Mouse (Mus musculus): ENCODE measurements around the gene Kcnq5. TPM values are rescaled to one million over a fixed set of nuclear protein-coding genes. Genes with fewer than 3 reads are reported as not detected.

Kcnq5 gene
- total RNA-seq (2021) = 1 to 10 TPM; 2.9 to 4.5 TPM
- long read RNA-seq, experiment 1, partial matches to known transcripts = 0 of 1 reads
- long read RNA-seq, experiment 1, other reads (novel, unspliced or antisense) = 1 of 1 reads
- long read RNA-seq, experiment 2 = 0 reads

GRCm38 (mm10) chr1:21961251-21962082 lies at the start of gene Kcnq5:
Kcnq5 (minus strand) TSS chr1:21961942.
- peak; percentile 75 to 76 for DNase-seq
- intact Hi-C loops (cut with DNase I) = loop anchor here (5.0 to 10.0 kb wide), 3 partner anchors 306 to 499 kb away; no protein-coding TSS in a partner anchor

GRCm38 (mm10) chr1:21979755-21980154 lies 18.0 kb upstream of the Kcnq5 start:
- intact Hi-C loops (cut with DNase I) = no loop called here
- DNase-seq = no peak

GRCm38 (mm10) chr1:21979292-21979691 lies 17.6 kb upstream of the Kcnq5 start:
- DNase-seq = no peak
- intact Hi-C loops (cut with DNase I) = no loop called here

GRCm38 (mm10) chr1:21974040-21974439 lies 12.3 kb upstream of the Kcnq5 start:
- intact Hi-C loops (cut with DNase I) = no loop called here
- no peak for DNase-seq

GRCm38 (mm10) chr1:21967139-21967538 lies 5.4 kb upstream of the Kcnq5 start:
- intact Hi-C loops (cut with DNase I) = loop anchor here (5.0 to 10.0 kb wide), 2 partner anchors 352 to 555 kb away; no protein-coding TSS in a partner anchor
- DNase-seq = no peak

GRCm38 (mm10) chr1:21962896-21963864 lies 1.4 kb upstream of the Kcnq5 start:
- peak in 1 of 2 experiments; percentile 6 for DNase-seq
- intact Hi-C loops (cut with DNase I) = loop anchor here (5.0 to 10.0 kb wide), 3 partner anchors 304 to 501 kb away; no protein-coding TSS in a partner anchor

GRCm38 (mm10) chr1:21962083-21962471 lies 335 bp upstream of the Kcnq5 start:
- DNase-seq = peak in 1 of 2 experiments; percentile 12
- intact Hi-C loops (cut with DNase I) = loop anchor here (5.0 to 10.0 kb wide), 3 partner anchors 305 to 500 kb away; no protein-coding TSS in a partner anchor

- peak; percentile 12 to 28 for DNase-seq
- intact Hi-C loops (cut with DNase I) = loop anchor here (5.0 to 10.0 kb wide), 3 partner anchors 307 to 498 kb away; no protein-coding TSS in a partner anchor
Observed at GRCm38 (mm10) chr1:21960421-21961250, 1.1 kb downstream of the Kcnq5 start.

- intact Hi-C loops (cut with DNase I) = loop anchor here (5.0 to 10.0 kb wide), 3 partner anchors 308 to 497 kb away; no protein-coding TSS in a partner anchor
- no peak for DNase-seq
Observed at GRCm38 (mm10) chr1:21959648-21960285, 2.0 kb downstream of the Kcnq5 start.

- no peak for DNase-seq
- intact Hi-C loops (cut with DNase I) = no loop called here
Observed at GRCm38 (mm10) chr1:21958013-21958412, 3.7 kb downstream of the Kcnq5 start.

GRCm38 (mm10) chr1:21940831-21941230 lies 20.9 kb downstream of the Kcnq5 start:
- intact Hi-C loops (cut with DNase I) = no loop called here
- DNase-seq = no peak

GRCm38 (mm10) chr1:21927182-21927581 lies 34.6 kb downstream of the Kcnq5 start:
- intact Hi-C loops (cut with DNase I) = no loop called here
- DNase-seq = no peak

GRCm38 (mm10) chr1:21923293-21923642 lies 38.5 kb downstream of the Kcnq5 start:
- intact Hi-C loops (cut with DNase I) = no loop called here
- no peak for DNase-seq

GRCm38 (mm10) chr1:21922578-21923292 lies 39.0 kb downstream of the Kcnq5 start:
- intact Hi-C loops (cut with DNase I) = no loop called here
- no peak for DNase-seq

- intact Hi-C loops (cut with DNase I) = no loop called here
- DNase-seq = no peak
Observed at GRCm38 (mm10) chr1:21919276-21919675, 42.5 kb downstream of the Kcnq5 start.

GRCm38 (mm10) chr1:21896067-21896719 lies 65.5 kb downstream of the Kcnq5 start:
- DNase-seq = no peak
- intact Hi-C loops (cut with DNase I) = no loop called here

- no peak for DNase-seq
- intact Hi-C loops (cut with DNase I) = no loop called here
Observed at GRCm38 (mm10) chr1:21883747-21884146, 78.0 kb downstream of the Kcnq5 start.

GRCm38 (mm10) chr1:21870889-21871288 lies 90.9 kb downstream of the Kcnq5 start:
- intact Hi-C loops (cut with DNase I) = no loop called here
- no peak for DNase-seq
